Mouse (Mus musculus) spleen, adult 2 months (tissue): ENCODE measurements around the gene Amotl1.

ENCODE experiments used
- CTCF ChIP-seq: fragments of 200-500 bp; IDR thresholded peaks from 2 replicates; pipeline ENCODE4 v1.5.1; 2011; ENCODE audit warnings: mild to moderate bottlenecking, inconsistent platforms; ENCODE audit not compliant: insufficient read depth, insufficient read length, insufficient replicate concordance; ENCODE audit errors: extremely low read depth
- POLR2A ChIP-seq: fragments of 200-500 bp; IDR thresholded peaks from 2 replicates; pipeline ENCODE4 v1.6.1; 2011; ENCODE audit warnings: low read depth, low read length, inconsistent platforms

- TF ChIP-seq CTCF, result no peak
- TF ChIP-seq POLR2A, result no peak
Observed at GRCm38 (mm10) chr9:14646061-14646460, 1.2 kb upstream of the Amotl1 start.
